Mouse (Mus musculus): Measurements from ENCODE around the gene Cct8l1. TPM values are rescaled to one million over a fixed set of nuclear protein-coding genes. Genes with fewer than 3 reads are reported as not detected.

Gene Cct8l1
- total RNA-seq, 2 experiments from 2014 or later, result 0.13 TPM; not detected in 1

Other genes starting within 250 kb of the Cct8l1 start
- 10 to 100 TPM; 26.8 to 31.2 TPM for gene Kmt2c, start 17.3 kb upstream of the Cct8l1 start, total RNA-seq (2021)
- 1 to 10 TPM; 2.5 to 2.9 TPM for gene Xrcc2, start 189.8 kb downstream of the Cct8l1 start, total RNA-seq (2021)
- gene Actr3b, start 243.9 kb downstream of the Cct8l1 start, total RNA-seq (2021), result 1 to 10 TPM; 1.7 to 6.6 TPM

Data from gastrocnemius, postnatal 36 days (tissue).